Mouse (Mus musculus) midbrain, embryonic 11.5 days (tissue): Measurements from ENCODE around the gene 1700056E22Rik. TPM values are rescaled to one million over a fixed set of nuclear protein-coding genes. Genes with fewer than 3 reads are reported as not detected.
A peak's percentile ranks its signal among the peaks of the same experiment; 100 is the strongest.

ENCODE experiments used
- ATAC-seq: fragments of 200-750 bp; cut with Nextera tagmentation; 2 replicates; pipeline ENCODE4 v1.8.0; 2017; ENCODE audit warnings: moderate TSS enrichment, moderate library complexity; ENCODE audit not compliant: low FRiP score
- DNase-seq: peaks from one replicate; pipeline ENCODE4 v3.0.0; 2015; ENCODE audit warnings: low spot score; ENCODE audit errors: missing footprints
- H3K27ac ChIP-seq: fragments of 300-500 bp; sonication (generic); 2 replicates; pipeline ENCODE4 v1.5.1; 2014; ENCODE audit warnings: low read depth, low read length
- H3K27me3 ChIP-seq: fragments of 300-500 bp; sonication (generic); 2 replicates; pipeline ENCODE4 v1.6.1; 2014; ENCODE audit warnings: mild to moderate bottlenecking, low read length, moderate library complexity, mixed read lengths; ENCODE audit not compliant: control insufficient read depth, insufficient read depth
- H3K36me3 ChIP-seq: fragments of 300-500 bp; sonication (generic); 2 replicates; pipeline ENCODE4 v1.6.1; 2014; ENCODE audit warnings: mild to moderate bottlenecking, low read length, moderate library complexity, mixed read lengths; ENCODE audit not compliant: control insufficient read depth, insufficient read depth
- H3K4me1 ChIP-seq: fragments of 300-500 bp; sonication (generic); 2 replicates; pipeline ENCODE4 v1.6.1; 2014; ENCODE audit warnings: low read length; ENCODE audit not compliant: control insufficient read depth, insufficient read depth
- H3K4me2 ChIP-seq: fragments of 300-500 bp; sonication (generic); 2 replicates; pipeline ENCODE4 v1.6.1; 2014; ENCODE audit warnings: mild to moderate bottlenecking, moderate library complexity
- H3K4me3 ChIP-seq: fragments of 300-500 bp; sonication (generic); 2 replicates; pipeline ENCODE4 v1.5.1; 2014; ENCODE audit warnings: low read depth, low read length
- H3K9ac ChIP-seq: fragments of 300-500 bp; sonication (generic); 2 replicates; pipeline ENCODE4 v1.6.1; 2014; ENCODE audit warnings: low read length
- H3K9me3 ChIP-seq: fragments of 300-500 bp; sonication (generic); 2 replicates; pipeline ENCODE4 v1.6.1; 2016; ENCODE audit warnings: low read length; ENCODE audit not compliant: control insufficient read depth
- WGBS: fragments of 180-500 bp; shearing (Covaris S2); extraction: QIAGEN DNeasy Blood & Tissue Kit; methylation state at CpG from one replicate; pipeline ENCODE4 v1.1.7; 2014; 5-methylcytosine and 5-hydroxymethylcytosine counted together
- polyA plus RNA-seq: library from polyadenylated mRNA; unstranded; fragments of >200 nt; fragmentation: Nextera tagmentation; extraction: Ambion mirVana; gene quantifications from 2 replicates; pipeline ENCODE4 v1.2.1, GENCODE M21; 2014

The 1700056E22Rik gene
- polyA plus RNA-seq: 1.4 and 2.0 TPM in 2 replicates

DNA sequence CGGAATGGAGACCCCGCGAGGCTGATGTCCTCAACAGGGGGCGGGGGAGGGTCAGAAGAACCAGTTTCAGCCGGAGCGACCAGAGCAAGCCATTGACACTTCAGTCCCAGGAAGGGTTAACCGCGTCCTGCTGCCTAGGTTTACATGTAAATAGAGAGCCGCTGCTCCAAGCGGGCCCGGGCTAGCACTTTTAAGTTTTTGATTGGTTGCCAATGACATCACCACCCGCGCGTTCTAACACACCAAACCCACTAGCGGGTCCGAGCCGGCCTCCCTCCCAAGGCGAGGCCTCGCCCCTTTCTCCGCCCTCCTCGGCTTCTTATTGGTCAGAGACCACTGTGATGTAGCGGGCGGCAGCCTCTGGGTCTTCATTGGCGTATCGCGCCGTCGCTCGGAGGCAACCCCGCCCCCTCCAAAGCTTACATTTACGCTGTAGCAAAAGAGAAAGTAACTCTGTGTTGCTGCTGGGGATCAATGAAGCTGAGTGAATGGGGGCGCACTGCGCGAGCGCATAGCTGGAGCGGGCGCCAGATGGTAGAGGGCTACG is at the start of gene 1700056E22Rik:
1700056E22Rik (minus strand) TSS at position 291 of the 547 bp plus-strand sequence.
- H3K4me3 ChIP-seq: peak within 1 kb of the TSS; percentile 66
- no peaks in the 10 kb centered on the region for H3K36me3 ChIP-seq
- peak; percentile 98 for ATAC-seq
- peak within 1 kb of the TSS; percentile 81 for H3K4me2 ChIP-seq
- peak within 1 kb of the TSS; percentile 96 for H3K9ac ChIP-seq
- H3K27ac ChIP-seq: peak within 1 kb of the TSS; percentile 97
- H3K27me3 ChIP-seq: no peaks in the 10 kb centered on the region
- peaks cover 15% of the 10 kb centered on the region for H3K4me1 ChIP-seq
- peak; percentile 99 for DNase-seq
- no peaks in the 10 kb centered on the region for H3K9me3 ChIP-seq
- 0% methylated on average over 38 of the region's 38 CpGs for WGBS

DNA sequence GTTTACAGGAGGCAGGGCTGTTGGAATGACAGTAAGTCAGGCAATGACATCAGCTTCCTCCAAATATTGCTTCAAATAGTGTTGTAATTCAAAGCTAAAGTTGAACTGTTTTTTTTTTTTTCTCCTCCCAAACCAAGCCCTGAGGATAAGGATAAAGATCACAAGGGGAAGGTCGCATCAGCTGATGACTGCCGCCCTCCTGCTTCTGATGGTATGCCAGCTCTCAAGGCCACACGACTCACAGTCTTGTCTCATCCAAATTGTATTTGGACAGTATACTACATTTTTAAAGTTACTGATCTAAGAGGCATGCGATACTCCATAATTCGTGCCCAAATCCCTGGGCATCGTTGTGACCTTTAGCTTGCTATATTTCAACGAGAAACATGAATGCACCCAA is 49.1 kb upstream of the 1700056E22Rik start:
- no peaks in the 10 kb centered on the region for H3K36me3 ChIP-seq

DNA sequence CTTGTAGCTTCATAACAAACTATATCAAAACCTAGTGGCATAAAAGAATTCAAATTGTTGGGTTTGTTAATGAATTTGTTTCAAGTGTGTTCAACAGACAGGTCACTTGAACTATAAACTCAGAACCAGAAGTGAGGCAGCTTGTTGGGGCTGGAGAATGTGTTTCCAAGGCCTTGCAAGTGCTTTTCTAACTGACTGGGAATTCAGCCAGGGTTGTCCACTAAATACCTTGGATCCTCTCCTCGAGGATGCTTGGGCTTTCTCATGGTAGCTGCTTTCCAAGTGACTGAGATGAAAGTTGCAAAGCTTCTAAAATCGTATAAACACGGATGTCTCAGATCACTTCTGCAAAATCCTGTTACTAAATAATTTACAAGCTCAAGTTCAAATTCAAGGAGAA is 48.6 kb upstream of the 1700056E22Rik start:
- Histone ChIP-seq H3K36me3 (no peaks in the 10 kb centered on the region), H3K27me3 (no peaks in the 10 kb centered on the region), H3K9ac (no peak overlapping the region), H3K27ac (no peak overlapping the region), H3K9me3 (no peaks in the 10 kb centered on the region), H3K4me1 (no peaks in the 10 kb centered on the region), H3K4me3 (no peak overlapping the region), H3K4me2 (no peak overlapping the region)
- 81% methylated on average over 3 of the region's 3 CpGs for WGBS
- DNase-seq (no peak), ATAC-seq (no peak)

More for the DNA sequence above, 49.1 kb upstream of the 1700056E22Rik start:
- H3K27me3 ChIP-seq: no peaks in the 10 kb centered on the region
- DNase-seq (no peak), ATAC-seq (no peak)
- no peaks in the 10 kb centered on the region for H3K9me3 ChIP-seq
- H3K9ac ChIP-seq: no peak overlapping the region
- H3K4me2 ChIP-seq: no peak overlapping the region
- whole genome bisulfite sequencing: 92% methylated on average over 7 of the region's 7 CpGs
- no peak overlapping the region for H3K27ac ChIP-seq
- no peak overlapping the region for H3K4me3 ChIP-seq
- H3K4me1 ChIP-seq: no peaks in the 10 kb centered on the region

DNA sequence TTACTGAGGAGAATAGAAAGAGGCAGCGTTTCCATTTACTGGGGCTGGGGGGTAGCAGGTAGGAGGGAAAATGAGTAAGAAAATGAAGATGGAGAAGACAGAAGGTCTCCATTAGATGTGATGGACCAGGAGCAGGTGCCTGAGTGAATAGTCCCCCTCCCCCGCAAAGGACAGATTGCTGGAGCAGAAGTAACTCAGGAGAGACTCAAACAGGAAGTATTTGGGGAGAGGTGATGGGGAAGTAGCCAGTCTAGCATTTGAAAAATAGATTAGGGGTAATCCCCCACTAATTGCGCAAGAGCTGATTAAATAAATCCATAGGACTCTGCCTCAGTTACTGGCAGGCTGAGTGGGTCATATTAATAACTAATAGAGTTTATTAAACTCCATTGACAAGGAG is 45.2 kb upstream of the 1700056E22Rik start:
- no peak overlapping the region for H3K4me2 ChIP-seq
- H3K36me3 ChIP-seq: no peaks in the 10 kb centered on the region
- H3K27me3 ChIP-seq: no peaks in the 10 kb centered on the region
- H3K9ac ChIP-seq: no peak overlapping the region
- DNase-seq (no peak), ATAC-seq (no peak)
- H3K4me1 ChIP-seq: no peaks in the 10 kb centered on the region
- no peak overlapping the region for H3K4me3 ChIP-seq
- 90% methylated on average over 3 of the region's 3 CpGs for WGBS
- H3K27ac ChIP-seq: no peak overlapping the region
- no peaks in the 10 kb centered on the region for H3K9me3 ChIP-seq

DNA sequence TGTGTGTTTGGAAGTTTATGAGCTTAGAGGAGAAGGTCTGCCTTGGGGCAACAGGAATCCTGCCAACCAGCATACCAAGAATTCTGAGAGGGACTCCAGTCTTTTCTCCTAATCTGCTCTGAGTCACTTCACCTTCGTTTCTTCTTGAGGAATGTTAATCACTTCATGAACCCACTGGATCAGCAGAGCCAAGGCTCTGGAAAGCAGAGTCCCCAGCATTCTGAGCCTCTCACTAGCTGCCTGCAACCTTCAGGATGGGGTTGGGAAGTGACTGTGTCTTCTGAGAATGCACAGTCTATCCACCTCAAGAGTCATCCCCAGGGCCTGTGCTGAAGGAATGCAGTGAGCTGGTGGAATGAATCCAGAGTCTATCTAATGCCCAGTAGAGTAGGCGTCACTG is 42.7 kb upstream of the 1700056E22Rik start:
- ATAC-seq (no peak), DNase-seq (no peak)
- H3K4me2 ChIP-seq: no peak overlapping the region
- H3K4me1 ChIP-seq: no peaks in the 10 kb centered on the region
- no peaks in the 10 kb centered on the region for H3K9me3 ChIP-seq
- H3K36me3 ChIP-seq: no peaks in the 10 kb centered on the region
- H3K27me3 ChIP-seq: no peaks in the 10 kb centered on the region
- WGBS: 62% methylated on average over 2 of the region's 2 CpGs
- no peak overlapping the region for H3K27ac ChIP-seq
- no peak overlapping the region for H3K4me3 ChIP-seq
- no peak overlapping the region for H3K9ac ChIP-seq

DNA sequence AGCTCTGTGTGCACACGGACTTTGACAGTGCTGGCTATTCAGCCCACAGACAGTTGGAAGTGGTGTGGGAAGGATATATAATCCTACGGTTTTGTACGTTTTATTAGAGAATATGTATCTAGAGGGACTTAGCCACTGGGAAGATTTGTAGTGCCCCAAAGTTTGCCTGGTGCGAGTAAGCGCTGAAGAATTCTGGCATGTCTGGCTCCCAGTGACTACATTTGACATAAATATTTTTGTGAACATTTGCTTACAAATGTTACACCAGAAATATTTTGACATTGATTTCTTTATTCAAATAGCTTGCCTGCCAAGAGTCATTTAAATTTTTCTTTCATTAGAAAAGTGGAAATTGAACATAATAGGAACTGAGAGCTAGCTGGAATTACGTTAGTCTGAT is 42.0 kb upstream of the 1700056E22Rik start:
- DNase-seq: no peak
- Histone ChIP-seq H3K36me3 (no peaks in the 10 kb centered on the region; the same call in 1 of the 2 replicates), H3K27ac (no peak overlapping the region), H3K9ac (no peak overlapping the region), H3K27me3 (no peaks in the 10 kb centered on the region), H3K9me3 (no peaks in the 10 kb centered on the region), H3K4me2 (no peak overlapping the region), H3K4me3 (no peak overlapping the region), H3K4me1 (no peaks in the 10 kb centered on the region)
- ATAC-seq: no peak
- 92% methylated on average over 6 of the region's 6 CpGs for WGBS

DNA sequence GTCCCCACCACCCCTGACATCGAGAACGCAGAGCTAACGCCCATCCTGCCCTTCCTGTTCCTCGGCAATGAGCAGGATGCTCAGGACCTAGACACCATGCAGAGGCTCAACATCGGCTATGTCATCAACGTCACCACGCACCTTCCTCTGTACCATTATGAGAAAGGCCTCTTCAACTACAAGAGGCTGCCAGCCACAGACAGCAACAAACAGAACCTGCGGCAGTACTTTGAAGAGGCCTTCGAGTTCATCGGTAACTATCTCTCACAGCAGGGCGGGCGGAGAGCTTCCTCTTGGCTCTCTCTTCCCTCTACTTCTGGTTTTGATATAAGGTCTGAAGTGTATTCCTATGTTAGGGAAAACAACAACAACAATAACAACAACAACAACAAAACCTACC is 34.9 kb upstream of the 1700056E22Rik start:
- ATAC-seq (no peak), DNase-seq (no peak)
- Histone ChIP-seq H3K27me3 (no peaks in the 10 kb centered on the region), H3K4me2 (no peak overlapping the region), H3K9ac (no peak overlapping the region), H3K9me3 (no peaks in the 10 kb centered on the region), H3K4me3 (no peak overlapping the region), H3K4me1 (peaks cover 15% of the 10 kb centered on the region), H3K27ac (no peak overlapping the region), H3K36me3 (peaks cover 8% of the 10 kb centered on the region; the same call in 1 of the 2 replicates)
- 95% methylated on average over 12 of the region's 12 CpGs for WGBS

DNA sequence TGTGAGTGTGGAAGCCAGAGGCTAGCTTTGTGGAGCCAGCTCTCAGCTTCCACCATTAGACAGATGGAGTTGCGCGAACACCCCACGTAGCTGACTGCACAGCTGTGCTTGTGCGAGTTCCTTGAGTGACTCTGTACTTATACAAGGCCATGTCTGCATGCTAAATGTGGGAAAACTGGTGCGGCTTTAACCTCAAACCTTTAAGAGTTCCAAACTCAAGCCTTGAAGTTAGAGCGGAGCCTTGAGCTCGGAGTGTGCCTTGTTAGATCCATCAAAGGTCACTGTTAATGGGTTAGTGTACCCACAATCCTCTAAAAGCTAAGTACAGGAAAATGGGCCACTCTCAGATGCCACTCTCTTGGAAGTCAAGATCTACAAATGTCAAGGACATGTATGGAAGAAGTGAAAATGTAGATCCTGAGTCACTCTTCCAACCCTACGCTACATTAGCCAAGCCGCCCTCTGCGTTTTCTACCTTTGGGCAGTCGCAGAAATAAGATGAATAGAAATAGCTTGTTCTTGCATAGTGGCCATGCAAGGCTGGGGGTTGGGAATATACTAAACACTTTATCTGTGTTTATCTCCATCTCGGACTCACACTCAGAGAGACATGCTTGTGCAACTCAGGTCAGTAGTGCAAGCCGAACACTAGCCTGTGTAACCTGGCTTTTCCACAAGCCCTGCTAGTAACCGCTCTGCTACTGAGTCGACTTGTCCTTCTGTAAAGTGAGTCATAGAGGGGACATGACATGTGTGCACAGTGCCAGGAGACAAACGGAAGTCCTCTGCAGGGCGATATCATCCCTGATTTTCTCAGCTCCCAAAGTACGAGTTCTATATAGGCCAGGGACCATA is 33.8 kb upstream of the 1700056E22Rik start:
- peaks cover 15% of the 10 kb centered on the region for H3K4me1 ChIP-seq
- 94% methylated on average over 18 of the region's 18 CpGs for WGBS
- H3K9me3 ChIP-seq: no peaks in the 10 kb centered on the region
- no peaks in the 10 kb centered on the region for H3K27me3 ChIP-seq
- no peak overlapping the region for H3K4me3 ChIP-seq
- no peak overlapping the region for H3K9ac ChIP-seq
- no peak overlapping the region for H3K27ac ChIP-seq
- no peak for DNase-seq
- no peak for ATAC-seq
- H3K36me3 ChIP-seq: peaks cover 8% of the 10 kb centered on the region; the same call in 1 of the 2 replicates
- H3K4me2 ChIP-seq: no peak overlapping the region
